Mouse (Mus musculus) liver, adult 2 months (tissue): ENCODE measurements around the gene Uri1.

ENCODE experiments used
- CTCF ChIP-seq: fragments of 200-500 bp; IDR thresholded peaks from 2 replicates; pipeline ENCODE4 v1.5.1; 2011; ENCODE audit warnings: low read depth, low read length, control low read depth
- POLR2A ChIP-seq: fragments of 200-500 bp; IDR thresholded peaks from 2 replicates; pipeline ENCODE4 v1.6.1; 2011; ENCODE audit warnings: low read length, control low read depth; ENCODE audit not compliant: insufficient read depth; ENCODE audit errors: extremely low read depth

- TF ChIP-seq CTCF (no peak), POLR2A (no peak)
Measured at GRCm38 (mm10) chr7:37978412-37978811, 44.9 kb downstream of the Uri1 start.
